Mouse (Mus musculus) effector memory CD4-positive, alpha-beta T cell, adult 7 months (primary cell): ENCODE measurements around the gene Cd55b. TPM values are rescaled to one million over a fixed set of nuclear protein-coding genes. Genes with fewer than 3 reads are reported as not detected.

ENCODE experiments used
- polyA plus RNA-seq: library from polyadenylated mRNA; unstranded; fragments of 100-300 nt; shearing (Covaris generic); gene quantifications from one replicate; pipeline ENCODE4 v1.2.1, GENCODE M21; 2017

Cd55b gene
- 0.46 TPM for polyA plus RNA-seq

DNA sequence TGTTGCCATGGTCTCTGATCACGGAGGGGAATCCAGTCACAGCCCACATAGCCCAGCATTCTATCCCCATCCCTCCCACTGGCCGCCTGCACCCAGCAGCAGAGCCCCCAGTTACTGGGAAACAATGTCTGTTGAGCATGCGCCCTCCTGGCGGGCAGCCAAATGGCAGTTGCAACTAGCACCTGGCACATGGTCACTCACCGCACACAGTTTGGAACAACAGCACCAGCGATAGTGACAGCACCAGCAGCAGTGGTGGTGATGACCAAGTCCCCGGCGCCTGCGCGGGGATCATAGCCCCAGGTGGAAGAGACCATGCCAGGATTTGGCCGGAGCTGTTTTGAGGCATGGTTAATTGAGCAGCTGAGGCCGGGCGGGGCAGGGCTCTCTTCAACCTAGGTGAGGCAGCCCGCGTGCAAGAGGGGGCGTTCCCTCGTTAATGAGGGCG, at the start of gene Cd55b:
Gene Cd55b (minus strand): TSS at position 346 of the 448 bp plus-strand sequence.

DNA sequence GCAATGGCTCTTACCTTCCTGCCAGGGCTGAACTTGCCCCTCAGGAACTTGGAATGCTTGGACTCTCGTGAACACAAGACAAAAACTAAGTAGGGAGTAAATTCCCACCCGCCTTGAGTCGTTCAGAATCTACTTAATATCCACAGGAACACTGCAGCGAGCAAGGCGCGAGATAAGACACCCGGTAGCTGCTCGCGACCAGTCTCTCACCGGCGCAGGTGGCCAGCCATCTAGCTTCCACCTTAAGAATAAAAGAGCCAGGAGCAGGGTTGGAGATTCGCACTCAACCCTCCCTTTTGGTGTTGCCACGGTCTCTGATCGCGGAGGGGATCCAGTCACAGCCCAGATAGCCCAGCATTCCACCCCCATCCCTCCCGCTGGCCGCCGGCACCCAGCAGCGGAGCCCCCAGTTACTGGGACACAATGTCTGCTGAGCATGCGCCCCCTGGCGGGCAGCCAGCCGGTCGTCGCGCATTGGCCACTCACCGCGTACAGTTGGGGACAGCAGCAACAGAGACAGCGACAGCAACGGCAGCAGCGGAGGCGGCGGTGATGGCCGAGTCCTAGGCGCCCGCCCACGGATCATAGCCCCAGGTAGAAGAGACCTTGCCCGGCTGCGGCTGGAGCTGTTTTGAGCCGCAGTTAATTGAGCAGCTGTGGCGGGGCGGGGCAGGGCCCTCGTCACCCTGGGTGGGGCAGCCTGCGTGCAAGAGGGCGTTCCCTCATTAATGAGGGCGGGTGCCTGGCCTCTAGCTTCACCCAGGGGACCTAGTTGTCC, 39.5 kb upstream of the Cd55b start, which contains the start of gene Cd55:
Gene Cd55 (minus strand): TSS at position 661 of the 778 bp plus-strand sequence.

Other genes with a start within 250 kb of the Cd55b start
- 58.3 TPM for gene Cd55, start 39.7 kb upstream of the Cd55b start, polyA plus RNA-seq
- gene Zp3r, start 206.6 kb upstream of the Cd55b start, polyA plus RNA-seq = not detected
- gene C4bp, start 238.6 kb upstream of the Cd55b start, polyA plus RNA-seq = not detected